Mouse (Mus musculus) large intestine, adult 2 months (tissue): ENCODE measurements around the gene Vmn1r123. TPM values are rescaled to one million over a fixed set of nuclear protein-coding genes. Genes with fewer than 3 reads are reported as not detected.
"Not testable (repeated sequence)": the region's sequence is repeated elsewhere in the genome, so short reads cannot be mapped to it uniquely, and the experiment has no call there.

Source experiments
- DNase-seq: peaks from one replicate; pipeline ENCODE4 v3.0.0-alpha.2; 2012; ENCODE audit warnings: low read depth, low spot score
- WGBS: fragments of 180-500 bp; shearing (Covaris S2); methylation state at CpG from one replicate; pipeline ENCODE4 v1.1.7; 2018; 5-methylcytosine and 5-hydroxymethylcytosine counted together
- polyA plus RNA-seq: library from polyadenylated mRNA; depleted of rRNA; stranded (reverse); fragments of >200 nt; gene quantifications from 2 replicates; pipeline ENCODE4 v1.2.3, GENCODE M21; 2012; rRNA removed

The Vmn1r123 gene
- polyA plus RNA-seq = not detected in 2 replicates

- DNase-seq = not testable (repeated sequence)
- 7% methylated on average over 1 of the region's 3 CpGs for WGBS
Measured at GRCm38 (mm10) chr7:21161885-21162284, at the start of gene Vmn1r123. Vmn1r123 (plus strand) TSS chr7:21162185.

GRCm38 (mm10) chr7:21134028-21134427 is 28.0 kb upstream of the Vmn1r123 start, which contains the start of gene Vmn1r122:
Vmn1r122 (minus strand) TSS chr7:21134128.
- not testable (repeated sequence) for DNase-seq
- WGBS = 56% methylated on average over 3 of the region's 3 CpGs

- WGBS = 13% methylated on average over 1 of the region's 2 CpGs
- DNase-seq = not testable (repeated sequence)
Measured at GRCm38 (mm10) chr7:21190323-21190722, 28.3 kb downstream of the Vmn1r123 start, which contains the start of gene Gm5157. Gm5157 (minus strand) TSS chr7:21190423.

Other genes with a start within 250 kb of the Vmn1r123 start
- not detected in 2 replicates for gene Vmn1r118, start 249.8 kb upstream of the Vmn1r123 start, polyA plus RNA-seq
- gene Vmn1r119, start 149.7 kb upstream of the Vmn1r123 start, polyA plus RNA-seq = not detected in 2 replicates
- gene Vmn1r120, start 108.4 kb upstream of the Vmn1r123 start, polyA plus RNA-seq = not detected in 2 replicates
- gene Vmn1r121, start 63.7 kb upstream of the Vmn1r123 start, polyA plus RNA-seq = not detected in 2 replicates
- gene Vmn1r122, start 28.1 kb upstream of the Vmn1r123 start, polyA plus RNA-seq = not detected in 2 replicates
- not detected in 2 replicates for gene Gm5157, start 28.2 kb downstream of the Vmn1r123 start, polyA plus RNA-seq
- not detected in 2 replicates for gene Vmn1r124, start 98.4 kb downstream of the Vmn1r123 start, polyA plus RNA-seq
- gene Vmn1r125, start 110.0 kb downstream of the Vmn1r123 start, polyA plus RNA-seq = not detected in 2 replicates
- gene Vmn1r126, start 139.3 kb downstream of the Vmn1r123 start, polyA plus RNA-seq = not detected in 2 replicates
- gene Vmn1r127, start 157.7 kb downstream of the Vmn1r123 start, polyA plus RNA-seq = not detected in 2 replicates
- not detected in 2 replicates for gene Vmn1r128, start 187.2 kb downstream of the Vmn1r123 start, polyA plus RNA-seq
- gene Vmn1r129, start 199.1 kb downstream of the Vmn1r123 start, polyA plus RNA-seq = not detected in 2 replicates